In the genomic region with DNA sequence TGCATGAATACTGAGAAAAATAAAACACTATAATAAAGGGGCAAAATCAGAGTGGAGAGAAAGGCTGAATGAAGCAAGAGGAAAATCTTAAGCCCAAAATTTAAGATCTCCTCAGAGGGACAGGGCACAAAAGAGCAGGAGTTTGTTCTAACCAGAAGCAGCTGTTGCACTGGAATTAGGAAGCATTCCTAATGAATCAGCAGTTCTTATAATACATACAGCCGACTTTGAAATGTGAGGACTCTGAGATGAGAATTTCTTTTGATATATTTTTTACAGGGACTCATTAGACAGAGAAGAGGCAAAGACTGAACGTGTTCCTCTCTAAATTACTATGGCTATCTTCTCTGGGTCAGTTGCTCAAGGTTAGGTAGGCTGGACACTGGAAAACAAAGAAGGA, we compare ENCODE assay signal across 25 mouse cellular contexts.
DNase-seq lines count a peak whose midpoint lies in the region; ATAC-seq and TF ChIP-seq lines count a peak whose summit lies in the region.
"Had no signal": no experiment of that assay in that cellular context is flagged by ENCODE, and none has a peak within 500 bp of the region (broad histone marks: within the 10 kb centered on the region; RNA-seq: fewer than 3 reads in every experiment).

No protein-coding gene starts in this region.

- no peak overlapping the region for H3K4me2 ChIP-seq in limb, embryonic 14.5 days (replicated peaks; ENCODE audit: low read depth, low read length, severe bottlenecking)
- H3K4me2 ChIP-seq in midbrain, embryonic 11.5 days: no peak overlapping the region
- no peak overlapping the region for H3K4me2 ChIP-seq in midbrain, embryonic 16.5 days (ENCODE audit: low read length)
- H3K4me2 ChIP-seq: forebrain, embryonic 15.5 days; heart, embryonic 11.5 days; heart, embryonic 15.5 days; hindbrain, embryonic 13.5 days had no signal

- ATAC-seq in limb, embryonic 14.5 days (ENCODE audit: low FRiP score, low read depth): no peak
- no peak for ATAC-seq in midbrain, embryonic 11.5 days (ENCODE audit: low FRiP score)
- no peak for ATAC-seq in midbrain, embryonic 16.5 days
- ATAC-seq: activated CD4-positive, CD25-positive, alpha-beta regulatory T cell, adult 4 months; CD4-positive, CD25-positive, alpha-beta regulatory T cell, adult 4 months; forebrain, embryonic 15.5 days; hindbrain, postnatal 0 days; Patski had no signal

- H3K9me3 ChIP-seq in limb, embryonic 14.5 days (ENCODE audit: control insufficient read depth, low read length): 0 out of 2 replicates have a peak, but pooled peaks cover 3% of the 10 kb centered on the region
- no peaks in the 10 kb centered on the region for H3K9me3 ChIP-seq in midbrain, embryonic 11.5 days (ENCODE audit: control insufficient read depth, low read length)
- H3K9me3 ChIP-seq in midbrain, embryonic 16.5 days (replicated peaks; ENCODE audit: control insufficient read depth, low read length, poor library complexity, severe bottlenecking): no peaks in the 10 kb centered on the region
- H3K9me3 ChIP-seq: forebrain, embryonic 10.5 days; forebrain, embryonic 15.5 days; G1E; heart, embryonic 15.5 days; hindbrain, embryonic 13.5 days had no signal

- H3K9ac ChIP-seq in limb, embryonic 14.5 days (ENCODE audit: low read depth, low read length, severe bottlenecking): no peak overlapping the region
- H3K9ac ChIP-seq in midbrain, embryonic 11.5 days (ENCODE audit: low read length): no peak overlapping the region
- H3K9ac ChIP-seq in midbrain, embryonic 16.5 days (ENCODE audit: low read depth, low read length): no peak overlapping the region
- H3K9ac ChIP-seq: forebrain, embryonic 15.5 days; heart, embryonic 15.5 days; hindbrain, embryonic 13.5 days had no signal

- no peaks in the 10 kb centered on the region for H3K36me3 ChIP-seq in limb, embryonic 14.5 days (ENCODE audit: control insufficient read depth, insufficient read depth, low read length)
- H3K36me3 ChIP-seq in midbrain, embryonic 11.5 days (ENCODE audit: control insufficient read depth, insufficient read depth, low read length): no peaks in the 10 kb centered on the region
- H3K36me3 ChIP-seq in midbrain, embryonic 16.5 days (ENCODE audit: control insufficient read depth, insufficient read depth, low read length): no peaks in the 10 kb centered on the region
- H3K36me3 ChIP-seq: forebrain, embryonic 15.5 days; heart, embryonic 15.5 days; hindbrain, embryonic 13.5 days had no signal

- no peak for TF ChIP-seq POLR2A in embryonic fibroblast, embryonic 13.5 days (IDR thresholded peaks at IDR 0.05; ENCODE audit: low read depth, low read length)
- TF ChIP-seq POLR2A in limb, embryonic 14.5 days (IDR thresholded peaks at IDR 0.05; ENCODE audit: borderline replicate concordance, extremely low read depth, insufficient read depth, insufficient read length): no peak

- peak; percentile 34 for DNase-seq in 3T3-L1 (ENCODE audit: low read depth, low spot score)
- DNase-seq in Muller cell, postnatal 12 days (ENCODE audit: inconsistent ontology term): peak; percentile 52
- DNase-seq in limb, embryonic 14.5 days (ENCODE audit: low spot score): peak; percentile 27
- DNase-seq in layer of hippocampus, adult 11-12 months (ENCODE audit: low spot score): no peak
- DNase-seq in midbrain, embryonic 11.5 days (ENCODE audit: low spot score, missing footprints): no peak
- DNase-seq: adrenal gland, postnatal 14 days; B cell, adult 2 months; cerebellum, adult 11-12 months; cerebellum, adult 9-10 months; cerebellum, postnatal 25 days; gastrocnemius, postnatal 14 days; heart, adult 2 months; heart, postnatal 14 days had no signal

- peak overlapping the region; percentile 53 for H3K27ac ChIP-seq in embryonic fibroblast, embryonic 13.5 days (ENCODE audit: insufficient read depth, low read length)
- H3K27ac ChIP-seq in limb, embryonic 14.5 days (replicated peaks; ENCODE audit: low read depth, low read length): 0 out of 2 replicates have a peak overlapping the region, but pooled peaks have one; percentile 5
- H3K27ac ChIP-seq in midbrain, embryonic 11.5 days (ENCODE audit: low read depth, low read length): no peak overlapping the region
- H3K27ac ChIP-seq in midbrain, embryonic 16.5 days (ENCODE audit: low read length): no peak overlapping the region
- H3K27ac ChIP-seq: forebrain, embryonic 10.5 days; forebrain, embryonic 15.5 days; heart, adult 2 months; heart, embryonic 15.5 days; hindbrain, embryonic 13.5 days; hindbrain, postnatal 0 days had no signal

- no peaks in the 10 kb centered on the region for H3K27me3 ChIP-seq in limb, embryonic 14.5 days (ENCODE audit: control insufficient read depth, insufficient read depth, low read length)
- no peaks in the 10 kb centered on the region for H3K27me3 ChIP-seq in midbrain, embryonic 11.5 days (ENCODE audit: control insufficient read depth, insufficient read depth, low read length)
- H3K27me3 ChIP-seq in midbrain, embryonic 16.5 days (ENCODE audit: control insufficient read depth, insufficient read depth, low read depth, low read length): no peaks in the 10 kb centered on the region
- H3K27me3 ChIP-seq: forebrain, embryonic 15.5 days; heart, embryonic 15.5 days; Patski had no signal

- WGBS in limb, embryonic 14.5 days: 6% methylated on average over 2 of the region's 2 CpGs
- 58% methylated on average over 2 of the region's 2 CpGs for WGBS in midbrain, embryonic 11.5 days
- 38% methylated on average over 2 of the region's 2 CpGs for WGBS in midbrain, embryonic 16.5 days

- no peaks in the 10 kb centered on the region for H3K4me1 ChIP-seq in embryonic fibroblast, embryonic 13.5 days (ENCODE audit: control insufficient read depth, insufficient read depth, low read length)
- H3K4me1 ChIP-seq in limb, embryonic 14.5 days (ENCODE audit: control insufficient read depth, insufficient read depth, low read length): peaks cover 7% of the 10 kb centered on the region; the same call in 1 of the 2 replicates
- no peaks in the 10 kb centered on the region for H3K4me1 ChIP-seq in midbrain, embryonic 11.5 days (ENCODE audit: control insufficient read depth, insufficient read depth, low read length)
- 0 out of 2 replicates have a peak, but pooled peaks cover 2% of the 10 kb centered on the region for H3K4me1 ChIP-seq in midbrain, embryonic 16.5 days (ENCODE audit: control insufficient read depth, insufficient read depth, low read length)
- H3K4me1 ChIP-seq: forebrain, embryonic 15.5 days; heart, embryonic 15.5 days; hindbrain, embryonic 13.5 days had no signal

- TF ChIP-seq CTCF in embryonic fibroblast, embryonic 13.5 days (IDR thresholded peaks at IDR 0.05; ENCODE audit: borderline replicate concordance, insufficient read depth, low read length): no peak

- no peak overlapping the region for H3K4me3 ChIP-seq in embryonic fibroblast, embryonic 13.5 days (ENCODE audit: insufficient read depth, low read length)
- no peak overlapping the region for H3K4me3 ChIP-seq in limb, embryonic 14.5 days (replicated peaks; ENCODE audit: low read length)
- no peak overlapping the region for H3K4me3 ChIP-seq in midbrain, embryonic 11.5 days (ENCODE audit: low read depth, low read length)
- H3K4me3 ChIP-seq in midbrain, embryonic 16.5 days (ENCODE audit: low read depth, low read length): no peak overlapping the region
- H3K4me3 ChIP-seq: forebrain, embryonic 10.5 days; forebrain, embryonic 15.5 days; heart, adult 2 months; heart, embryonic 15.5 days; hindbrain, embryonic 13.5 days had no signal

Comparison
In these comparisons a context has a peak if more than half of its experiments do, and no peak if none do; other contexts are left out.
1. DNase-seq: peak in 3T3-L1 (single experiment), Muller cell, postnatal 12 days (single experiment) and limb, embryonic 14.5 days (single experiment); none in layer of hippocampus, adult 11-12 months (single experiment) and midbrain, embryonic 11.5 days (single experiment).
2. H3K27ac ChIP-seq: peak in embryonic fibroblast, embryonic 13.5 days (single experiment) and limb, embryonic 14.5 days (single experiment); none in midbrain, embryonic 11.5 days (single experiment) and midbrain, embryonic 16.5 days (single experiment).